Mouse (Mus musculus) intestine, postnatal 0 days (tissue): Measurements from ENCODE around the gene Mrps16. TPM values are rescaled to one million over a fixed set of nuclear protein-coding genes. Genes with fewer than 3 reads are reported as not detected.

Source experiments
- ATAC-seq: fragments of 200-750 bp; cut with Nextera tagmentation; 2 replicates; pipeline ENCODE4 v1.8.0; 2017; ENCODE audit warnings: mild to moderate bottlenecking, moderate TSS enrichment, moderate library complexity
- H3K27ac ChIP-seq: fragments of 300-500 bp; sonication (generic); 2 replicates; pipeline ENCODE4 v1.5.1; 2014; ENCODE audit warnings: mild to moderate bottlenecking, low read depth, low read length, moderate library complexity
- H3K27me3 ChIP-seq: fragments of 300-500 bp; sonication (generic); replicated peaks from 2 replicates; pipeline ENCODE4 v1.6.1; 2014; ENCODE audit warnings: low read length, mixed read lengths; ENCODE audit not compliant: control insufficient read depth, insufficient read depth
- H3K36me3 ChIP-seq: fragments of 300-500 bp; sonication (generic); 2 replicates; pipeline ENCODE4 v1.6.1; 2014; ENCODE audit warnings: mild to moderate bottlenecking, moderate library complexity; ENCODE audit not compliant: control insufficient read depth, insufficient read depth
- H3K4me1 ChIP-seq: fragments of 300-500 bp; sonication (generic); replicated peaks from 2 replicates; pipeline ENCODE4 v1.6.1; 2014; ENCODE audit warnings: antibody characterized with exemption, low read length, mixed read lengths; ENCODE audit not compliant: control insufficient read depth, insufficient read depth
- H3K4me2 ChIP-seq: fragments of 300-500 bp; sonication (generic); replicated peaks from 2 replicates; pipeline ENCODE4 v1.6.1; 2014; ENCODE audit warnings: low read depth, mild to moderate bottlenecking, moderate library complexity
- H3K4me3 ChIP-seq: fragments of 300-500 bp; sonication (generic); 2 replicates; pipeline ENCODE4 v1.5.1; 2014; ENCODE audit warnings: low read depth, low read length
- H3K9ac ChIP-seq: fragments of 300-500 bp; sonication (generic); 2 replicates; pipeline ENCODE4 v1.6.1; 2014; ENCODE audit warnings: mild to moderate bottlenecking, low read depth, low read length
- H3K9me3 ChIP-seq: fragments of 300-500 bp; sonication (generic); 2 replicates; pipeline ENCODE4 v1.6.1; 2016; ENCODE audit warnings: mixed run types; ENCODE audit not compliant: control insufficient read depth
- CTCF ChIP-seq: sonication (generic); IDR thresholded peaks from 2 replicates; pipeline ENCODE4 v1.5.1; 2016; ENCODE audit warnings: low read depth, mild to moderate bottlenecking, control low read depth, antibody characterized with exemption, moderate library complexity
- WGBS: fragments of 180-500 bp; shearing (Covaris S2); extraction: QIAGEN DNeasy Blood & Tissue Kit; methylation state at CpG from one replicate; pipeline ENCODE4 v1.1.7; 2014; 5-methylcytosine and 5-hydroxymethylcytosine counted together
- polyA plus RNA-seq: library from polyadenylated mRNA; unstranded; fragments of >200 nt; fragmentation: Nextera tagmentation; extraction: Ambion mirVana; gene quantifications from 2 replicates; pipeline ENCODE4 v1.2.1, GENCODE M21; 2015

Mrps16 gene
- polyA plus RNA-seq, 1 experiment from 2014 or later: 80.4 TPM

GRCm38 (mm10) chr14:20389446-20390079 is 3.9 kb downstream of the Mrps16 start:
- no peaks in the 10 kb centered on the region for H3K27me3 ChIP-seq
- H3K9ac ChIP-seq: no peak overlapping the region
- no peak for TF ChIP-seq CTCF
- WGBS: 78% methylated on average over 8 of the region's 8 CpGs
- H3K4me3 ChIP-seq: peak overlapping the region; percentile 75; the same call in 1 of the 2 replicates
- H3K36me3 ChIP-seq: peaks cover 16% of the 10 kb centered on the region
- peak overlapping the region; percentile 86; the same call in 1 of the 2 replicates for H3K4me2 ChIP-seq
- H3K9me3 ChIP-seq: no peaks in the 10 kb centered on the region
- no peak overlapping the region for H3K27ac ChIP-seq
- ATAC-seq: no peak
- H3K4me1 ChIP-seq: no peaks in the 10 kb centered on the region

- WGBS: under 1% methylated on average over 58 of the region's 59 CpGs
- TF ChIP-seq CTCF: no peak
- Histone ChIP-seq H3K4me1 (no peaks in the 10 kb centered on the region), H3K27ac (peak within 1 kb of the TSS; percentile 68), H3K36me3 (peaks cover 16% of the 10 kb centered on the region), H3K4me3 (peak within 1 kb of the TSS; percentile 75), H3K9me3 (no peaks in the 10 kb centered on the region), H3K9ac (peak within 1 kb of the TSS; percentile 58), H3K4me2 (peak within 1 kb of the TSS; percentile 86), H3K27me3 (no peaks in the 10 kb centered on the region)
- peak; percentile 64 for ATAC-seq
Measured at GRCm38 (mm10) chr14:20388441-20389129, 4.8 kb downstream of the Mrps16 start, which contains the start of gene Dnajc9. Gene Dnajc9 (minus strand): TSS chr14:20388910.

- Histone ChIP-seq H3K27me3 (no peaks in the 10 kb centered on the region), H3K27ac (no peak overlapping the region), H3K4me3 (no peak overlapping the region), H3K36me3 (peaks cover 39% of the 10 kb centered on the region), H3K4me1 (no peaks in the 10 kb centered on the region), H3K4me2 (no peak overlapping the region), H3K9ac (no peak overlapping the region), H3K9me3 (no peaks in the 10 kb centered on the region)
- TF ChIP-seq CTCF: no peak
- no peak for ATAC-seq
- WGBS: 90% methylated on average over 9 of the region's 9 CpGs
Measured at GRCm38 (mm10) chr14:20379753-20380430, 13.5 kb downstream of the Mrps16 start.

- Histone ChIP-seq H3K27me3 (no peaks in the 10 kb centered on the region), H3K9me3 (no peaks in the 10 kb centered on the region), H3K4me3 (no peak overlapping the region), H3K36me3 (peaks cover 39% of the 10 kb centered on the region), H3K4me2 (0 out of 2 replicates have a peak overlapping the region, but pooled peaks have one; percentile 3), H3K4me1 (no peaks in the 10 kb centered on the region), H3K9ac (no peak overlapping the region), H3K27ac (no peak overlapping the region)
- ATAC-seq: peak; percentile 37; the same call in 1 of the 2 replicates
- 47% methylated on average over 5 of the region's 5 CpGs for WGBS
- TF ChIP-seq CTCF: no peak
Measured at GRCm38 (mm10) chr14:20379087-20379640, 14.3 kb downstream of the Mrps16 start.

GRCm38 (mm10) chr14:20378313-20379061 is 14.9 kb downstream of the Mrps16 start:
- peak; percentile 81 for TF ChIP-seq CTCF
- Histone ChIP-seq H3K4me3 (no peak overlapping the region), H3K27ac (no peak overlapping the region), H3K4me2 (peak overlapping the region; percentile 51), H3K4me1 (no peaks in the 10 kb centered on the region), H3K9me3 (no peaks in the 10 kb centered on the region), H3K36me3 (peaks cover 38% of the 10 kb centered on the region), H3K27me3 (no peaks in the 10 kb centered on the region), H3K9ac (no peak overlapping the region)
- peak; percentile 79 for ATAC-seq
- whole genome bisulfite sequencing: 27% methylated on average over 13 of the region's 13 CpGs
